Mouse (Mus musculus) liver, embryonic 14.5 days (tissue): ENCODE data around the gene Ppp1r16b.

Experiments used
- CTCF ChIP-seq: IDR thresholded peaks from 2 replicates; pipeline ENCODE4 v1.5.1; 2016; ENCODE audit warnings: antibody characterized with exemption, low read depth, control low read depth
- EP300 ChIP-seq: IDR thresholded peaks from 2 replicates; pipeline ENCODE4 v1.6.1; 2016; ENCODE audit warnings: antibody characterized with exemption, low read depth

- no peak for TF ChIP-seq CTCF
- no peak for TF ChIP-seq EP300
Measured at GRCm38 (mm10) chr2:158704720-158705119, 39.5 kb downstream of the Ppp1r16b start.
